Mouse (Mus musculus): ENCODE results near the gene Cdca8.

DNA sequence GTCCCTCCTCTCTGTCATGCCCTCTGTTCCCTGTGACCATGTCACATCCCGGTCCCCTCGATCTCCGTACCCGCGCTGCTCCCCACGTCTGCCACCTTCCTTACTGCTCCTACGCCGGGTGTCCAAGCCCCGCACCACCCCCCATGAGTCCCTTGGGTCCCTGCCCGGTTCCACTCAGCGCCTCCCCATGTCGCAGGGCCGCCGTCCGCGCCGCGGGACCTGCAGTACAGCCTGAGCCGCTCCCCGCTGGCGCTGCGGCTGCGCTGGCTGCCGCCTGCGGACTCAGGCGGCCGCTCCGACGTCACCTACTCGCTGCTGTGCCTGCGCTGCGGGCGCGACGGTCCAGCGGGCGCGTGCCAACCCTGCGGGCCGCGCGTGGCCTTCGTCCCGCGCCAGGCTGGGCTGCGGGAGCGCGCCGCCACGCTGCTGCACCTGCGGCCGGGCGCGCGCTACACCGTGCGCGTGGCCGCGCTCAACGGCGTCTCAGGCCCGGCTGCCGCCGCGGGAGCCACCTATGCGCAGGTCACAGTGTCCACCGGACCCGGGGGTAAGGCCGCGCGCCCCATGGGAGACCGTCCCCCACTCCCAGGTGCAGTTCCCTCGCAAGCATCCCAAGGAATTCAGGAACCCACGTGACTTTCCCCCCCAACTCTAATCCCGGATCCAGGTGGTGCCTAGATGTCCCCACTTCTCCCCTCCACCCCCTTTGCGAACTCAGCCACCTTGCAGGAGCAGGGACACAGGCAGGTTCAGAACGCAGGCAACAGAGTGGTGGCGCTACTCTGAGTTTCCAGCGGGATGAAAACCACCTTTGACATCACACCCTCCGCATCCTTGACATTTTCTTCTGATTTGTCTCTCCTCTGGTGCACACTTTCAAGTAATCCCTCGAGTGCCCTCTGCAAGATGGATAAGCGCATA is 44.3 kb downstream of the Cdca8 start:
- 0 out of 2 replicates have a peak, but pooled peaks have one; percentile 28 for TF ChIP-seq POLR2A (IDR thresholded peaks at IDR 0.05; ENCODE audit: insufficient read depth, low read depth, low read length)
- no peak for TF ChIP-seq CTCF (IDR thresholded peaks at IDR 0.05; ENCODE audit: insufficient read depth, low read depth, low read length)
